Mouse (Mus musculus) embryonic facial prominence, embryonic 11.5 days (tissue): ENCODE measurements around the gene Slc7a8. TPM values are rescaled to one million over a fixed set of nuclear protein-coding genes. Genes with fewer than 3 reads are reported as not detected.

Experiments
- ATAC-seq: fragments of 200-750 bp; cut with Nextera tagmentation; replicated peaks from 2 replicates; pipeline ENCODE4 v1.8.0; 2017; ENCODE audit warnings: low read depth; ENCODE audit not compliant: insufficient number of reproducible peaks, low FRiP score, low TSS enrichment
- DNase-seq: peaks from one replicate; pipeline ENCODE4 v3.0.0-alpha.2; 2015; ENCODE audit warnings: low spot score
- H3K27ac ChIP-seq: fragments of 300-500 bp; sonication (generic); replicated peaks from 2 replicates; pipeline ENCODE4 v1.5.1; 2014; ENCODE audit warnings: mild to moderate bottlenecking, low read depth, low read length, control low read depth
- H3K27me3 ChIP-seq: fragments of 300-500 bp; sonication (generic); 2 replicates; pipeline ENCODE4 v1.6.1; 2014; ENCODE audit warnings: mild to moderate bottlenecking, low read length, moderate library complexity, mixed read lengths; ENCODE audit not compliant: control insufficient read depth, insufficient read depth
- H3K36me3 ChIP-seq: fragments of 300-500 bp; sonication (generic); replicated peaks from 2 replicates; pipeline ENCODE4 v1.6.1; 2014; ENCODE audit warnings: low read depth, mild to moderate bottlenecking, low read length, moderate library complexity, mixed read lengths; ENCODE audit not compliant: control insufficient read depth, insufficient read depth
- H3K4me1 ChIP-seq: fragments of 300-500 bp; sonication (generic); 2 replicates; pipeline ENCODE4 v1.6.1; 2014; ENCODE audit warnings: low read length, mixed read lengths; ENCODE audit not compliant: control insufficient read depth, insufficient read depth
- H3K4me2 ChIP-seq: fragments of 300-500 bp; sonication (generic); 2 replicates; pipeline ENCODE4 v1.6.1; 2014; ENCODE audit warnings: low read depth, mild to moderate bottlenecking, control low read depth, low read length, moderate library complexity
- H3K4me3 ChIP-seq: fragments of 300-500 bp; sonication (generic); 2 replicates; pipeline ENCODE4 v1.5.1; 2014; ENCODE audit warnings: low read depth, low read length, control low read depth
- H3K9ac ChIP-seq: fragments of 300-500 bp; sonication (generic); replicated peaks from 2 replicates; pipeline ENCODE4 v1.6.1; 2014; ENCODE audit warnings: mild to moderate bottlenecking, control low read depth, low read length
- H3K9me3 ChIP-seq: fragments of 300-500 bp; sonication (generic); replicated peaks from 2 replicates; pipeline ENCODE4 v1.6.1; 2016; ENCODE audit warnings: mild to moderate bottlenecking, low read length, inconsistent platforms, mixed read lengths; ENCODE audit not compliant: control insufficient read depth
- WGBS: fragments of 180-500 bp; shearing (Covaris S2); extraction: QIAGEN DNeasy Blood & Tissue Kit; methylation state at CpG from one replicate; pipeline ENCODE4 v1.1.7; 2014; 5-methylcytosine and 5-hydroxymethylcytosine counted together
- polyA plus RNA-seq: library from polyadenylated mRNA; unstranded; fragments of >200 nt; fragmentation: Nextera tagmentation; extraction: Ambion mirVana; gene quantifications from 2 replicates; pipeline ENCODE4 v1.2.1, GENCODE M21; 2014

Gene Slc7a8
- polyA plus RNA-seq, 1 experiment from 2014 or later, result 2.5 TPM

DNA sequence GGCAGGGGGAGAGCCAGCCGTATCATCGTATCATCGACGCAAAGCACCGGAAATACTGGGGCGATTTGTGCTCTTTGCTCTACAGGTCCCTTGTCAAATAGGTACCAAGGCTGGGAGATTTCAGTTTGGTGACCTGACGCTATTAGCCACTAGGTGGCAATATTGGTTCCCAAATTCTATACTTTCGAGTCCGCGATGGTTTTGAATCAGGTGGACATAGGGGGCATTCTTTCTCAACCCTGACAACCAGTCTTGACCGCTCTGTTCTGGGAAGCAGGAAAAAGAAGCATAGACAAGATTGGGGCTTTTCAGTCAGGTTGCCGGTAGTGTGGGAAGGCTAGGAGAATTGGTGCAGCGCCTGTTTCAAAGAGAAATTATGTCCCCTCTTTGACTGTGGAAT lies 67.6 kb downstream of the Slc7a8 start:
- DNase-seq, result peak; percentile 92
- no peak overlapping the region for H3K9ac ChIP-seq
- peak overlapping the region; percentile 19 for H3K4me3 ChIP-seq
- no peaks in the 10 kb centered on the region for H3K27me3 ChIP-seq
- no peak for ATAC-seq
- 0% methylated on average over 13 of the region's 13 CpGs for WGBS
- no peaks in the 10 kb centered on the region for H3K36me3 ChIP-seq
- no peak overlapping the region for H3K27ac ChIP-seq
- H3K4me1 ChIP-seq, result no peaks in the 10 kb centered on the region; the same call in 1 of the 2 replicates
- H3K4me2 ChIP-seq, result peak overlapping the region; percentile 47
- H3K9me3 ChIP-seq, result no peaks in the 10 kb centered on the region

DNA sequence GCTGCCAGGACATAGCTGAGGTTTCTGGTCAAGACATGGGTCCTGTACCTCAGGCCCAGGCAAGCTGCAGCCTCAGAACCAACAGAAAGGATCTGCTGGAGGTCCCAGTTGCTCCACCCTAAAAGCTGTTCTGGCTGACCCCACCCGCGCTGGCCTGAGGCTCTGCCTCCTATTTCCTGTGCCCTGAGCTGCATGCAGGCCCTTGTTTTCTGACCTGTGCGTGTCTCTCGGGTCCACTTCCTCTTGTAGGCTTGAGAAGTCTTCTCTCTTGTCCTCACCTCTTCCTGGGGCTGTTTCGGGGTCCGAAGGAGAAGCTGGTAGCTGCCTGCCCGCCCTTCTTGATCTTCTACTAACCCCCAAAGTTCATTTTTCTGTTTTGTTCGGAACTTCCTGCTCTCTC lies 68.9 kb downstream of the Slc7a8 start:
- no peaks in the 10 kb centered on the region for H3K27me3 ChIP-seq
- no peak overlapping the region for H3K9ac ChIP-seq
- ATAC-seq, result no peak
- H3K36me3 ChIP-seq, result no peaks in the 10 kb centered on the region
- H3K27ac ChIP-seq, result no peak overlapping the region
- WGBS, result 55% methylated on average over 8 of the region's 8 CpGs
- H3K4me1 ChIP-seq, result no peaks in the 10 kb centered on the region; the same call in 1 of the 2 replicates
- no peak for DNase-seq
- no peak overlapping the region for H3K4me2 ChIP-seq
- H3K4me3 ChIP-seq, result no peak overlapping the region
- H3K9me3 ChIP-seq, result no peaks in the 10 kb centered on the region

GRCm38 (mm10) chr14:54712074-54712473 lies 69.7 kb downstream of the Slc7a8 start, which contains the start of gene Cebpe:
TSS of gene Cebpe (minus strand) at chr14:54712174.
- H3K4me1 ChIP-seq, result no peaks in the 10 kb centered on the region; the same call in 1 of the 2 replicates
- DNase-seq (no peak), ATAC-seq (no peak)
- H3K9me3 ChIP-seq, result no peaks in the 10 kb centered on the region
- H3K36me3 ChIP-seq, result no peaks in the 10 kb centered on the region
- H3K4me2 ChIP-seq, result no peak within 1 kb of the TSS
- H3K27ac ChIP-seq, result no peak within 1 kb of the TSS
- H3K9ac ChIP-seq, result no peak within 1 kb of the TSS
- H3K27me3 ChIP-seq, result no peaks in the 10 kb centered on the region
- H3K4me3 ChIP-seq, result no peak within 1 kb of the TSS
- 83% methylated on average over 7 of the region's 7 CpGs for WGBS

DNA sequence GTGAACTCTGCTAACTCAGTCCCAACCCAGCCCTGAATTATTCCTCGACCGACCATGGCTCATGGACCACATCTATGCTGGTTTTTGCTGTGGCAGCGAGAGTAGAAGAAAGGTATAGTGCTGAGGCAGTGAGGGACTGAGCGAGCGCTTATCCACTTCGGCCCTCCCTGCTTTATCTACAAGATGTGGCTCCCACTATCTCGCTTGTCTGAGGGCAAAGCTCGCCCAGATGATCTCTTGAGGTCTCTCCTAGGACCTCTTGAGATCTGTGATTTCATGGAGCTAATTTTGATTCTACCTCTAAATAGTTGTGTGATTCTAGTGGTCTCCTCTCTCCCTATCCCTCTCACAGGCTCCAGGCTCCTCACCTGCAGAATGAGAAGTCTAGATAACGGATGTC lies 72.7 kb downstream of the Slc7a8 start:
- DNase-seq (no peak), ATAC-seq (no peak)
- Histone ChIP-seq H3K27me3 (no peaks in the 10 kb centered on the region), H3K27ac (no peak overlapping the region), H3K9me3 (no peaks in the 10 kb centered on the region), H3K4me3 (no peak overlapping the region), H3K9ac (no peak overlapping the region), H3K4me1 (no peaks in the 10 kb centered on the region; the same call in 1 of the 2 replicates), H3K36me3 (no peaks in the 10 kb centered on the region), H3K4me2 (no peak overlapping the region)
- 86% methylated on average over 9 of the region's 9 CpGs for WGBS

DNA sequence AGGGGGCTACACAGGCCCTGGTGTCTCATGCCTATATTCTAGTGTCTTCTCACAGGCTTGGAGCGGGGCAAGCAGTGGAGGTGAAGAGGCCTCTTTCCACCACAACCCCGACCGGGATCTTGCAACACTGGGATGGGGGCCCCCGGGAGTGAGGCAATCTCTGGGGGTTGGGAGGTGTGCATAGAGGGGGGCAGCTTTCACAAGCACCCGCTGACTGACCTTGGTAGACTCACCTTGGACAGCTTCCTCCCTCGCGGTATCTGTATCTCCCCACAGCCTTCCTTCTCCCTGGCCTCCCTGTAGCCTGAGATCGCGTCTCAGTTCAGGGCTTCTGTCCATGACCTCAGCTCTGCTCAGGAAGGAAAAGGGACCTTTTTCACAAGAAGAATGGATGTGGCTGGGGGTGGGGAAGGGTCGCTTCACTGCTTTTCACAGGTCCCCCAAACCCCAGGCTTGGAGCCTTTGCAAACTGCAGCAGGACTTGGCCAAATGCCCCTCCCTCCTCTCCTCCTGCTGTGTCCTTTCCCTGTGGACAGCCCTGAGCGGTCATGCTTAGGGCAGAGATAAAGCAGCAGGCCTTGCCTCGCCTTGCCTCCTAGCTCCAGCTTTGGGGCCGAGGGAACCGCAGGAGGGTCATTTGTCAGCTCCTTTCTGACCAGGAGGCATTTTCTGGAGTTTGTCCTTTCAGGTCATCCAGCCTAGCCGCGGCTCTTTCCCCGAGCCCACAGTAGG lies 75.0 kb downstream of the Slc7a8 start:
- H3K4me2 ChIP-seq, result no peak overlapping the region
- no peaks in the 10 kb centered on the region for H3K9me3 ChIP-seq
- H3K27me3 ChIP-seq, result no peaks in the 10 kb centered on the region
- 58% methylated on average over 17 of the region's 17 CpGs for WGBS
- no peak overlapping the region for H3K4me3 ChIP-seq
- DNase-seq (no peak), ATAC-seq (no peak)
- no peaks in the 10 kb centered on the region for H3K36me3 ChIP-seq
- no peak overlapping the region for H3K27ac ChIP-seq
- H3K4me1 ChIP-seq, result no peaks in the 10 kb centered on the region
- no peak overlapping the region for H3K9ac ChIP-seq

DNA sequence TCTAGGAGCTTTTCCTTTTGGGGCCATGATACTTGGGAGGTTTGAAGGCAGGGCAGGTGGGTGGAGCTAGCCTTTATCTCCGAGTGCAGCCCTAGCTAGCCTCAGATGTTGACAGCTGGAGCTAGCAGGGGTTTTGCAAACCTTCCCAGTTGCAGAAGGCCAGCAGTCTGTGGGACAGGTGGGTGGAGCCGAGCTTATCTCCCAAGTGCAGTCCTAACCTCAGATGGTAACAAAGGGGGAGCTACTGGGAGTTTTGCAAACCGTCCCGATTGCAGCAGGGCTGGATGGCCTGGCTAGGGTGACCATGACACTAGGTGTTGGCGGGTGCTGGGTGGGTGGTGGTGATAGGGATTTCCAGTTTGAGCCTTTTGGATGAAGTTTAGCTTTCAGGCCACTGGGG lies 75.9 kb downstream of the Slc7a8 start:
- H3K27me3 ChIP-seq, result no peaks in the 10 kb centered on the region
- no peaks in the 10 kb centered on the region for H3K4me1 ChIP-seq
- no peaks in the 10 kb centered on the region for H3K36me3 ChIP-seq
- H3K9me3 ChIP-seq, result no peaks in the 10 kb centered on the region
- ATAC-seq, result no peak
- H3K27ac ChIP-seq, result no peak overlapping the region
- 65% methylated on average over 5 of the region's 5 CpGs for WGBS
- H3K4me2 ChIP-seq, result no peak overlapping the region
- no peak overlapping the region for H3K4me3 ChIP-seq
- H3K9ac ChIP-seq, result no peak overlapping the region
- no peak for DNase-seq

- no peaks in the 10 kb centered on the region for H3K4me1 ChIP-seq
- H3K4me3 ChIP-seq, result no peak overlapping the region
- H3K4me2 ChIP-seq, result no peak overlapping the region
- 67% methylated on average over 10 of the region's 10 CpGs for WGBS
- H3K36me3 ChIP-seq, result no peaks in the 10 kb centered on the region
- DNase-seq (no peak), ATAC-seq (no peak)
- no peak overlapping the region for H3K9ac ChIP-seq
- no peak overlapping the region for H3K27ac ChIP-seq
- no peaks in the 10 kb centered on the region for H3K9me3 ChIP-seq
- no peaks in the 10 kb centered on the region for H3K27me3 ChIP-seq
Measured at GRCm38 (mm10) chr14:54703207-54703606, 78.5 kb downstream of the Slc7a8 start.

- H3K4me2 ChIP-seq, result no peak overlapping the region
- no peaks in the 10 kb centered on the region for H3K4me1 ChIP-seq
- no peak overlapping the region for H3K4me3 ChIP-seq
- ATAC-seq (0 out of 2 replicates have a peak, but pooled peaks have one; percentile 39), DNase-seq (peak; percentile 83)
- no peaks in the 10 kb centered on the region for H3K9me3 ChIP-seq
- H3K9ac ChIP-seq, result no peak overlapping the region
- H3K27ac ChIP-seq, result no peak overlapping the region
- 16% methylated on average over 6 of the region's 6 CpGs for WGBS
- no peaks in the 10 kb centered on the region for H3K27me3 ChIP-seq
- H3K36me3 ChIP-seq, result no peaks in the 10 kb centered on the region
Measured at GRCm38 (mm10) chr14:54701298-54701697, 80.4 kb downstream of the Slc7a8 start.
